In the genomic region with DNA sequence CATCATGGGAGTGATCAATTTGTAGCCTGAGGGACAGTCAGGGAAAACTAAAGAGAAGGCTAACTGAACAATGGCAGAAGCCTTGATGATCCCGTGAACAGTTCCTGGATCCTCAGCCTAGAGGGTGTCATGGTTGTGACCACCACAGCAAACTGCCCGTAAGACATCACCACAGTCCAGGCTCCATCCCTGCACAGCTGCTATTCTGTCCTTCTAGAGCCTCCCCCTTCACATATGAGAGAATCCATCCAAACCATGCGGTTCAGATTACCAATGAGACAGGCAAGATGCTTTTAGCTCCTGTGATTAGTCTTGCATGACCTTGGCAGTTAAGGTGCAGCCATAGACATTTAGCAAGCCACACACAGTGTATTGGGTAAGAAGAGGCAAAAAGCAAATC, we compare ENCODE assay signal across 18 mouse cellular contexts. TPM values are rescaled to one million over a fixed set of nuclear protein-coding genes. Genes with fewer than 3 reads are reported as not detected.
"Had no signal": no experiment of that assay in that cellular context is flagged by ENCODE, and none has a peak within 500 bp of the region (broad histone marks: within the 10 kb centered on the region; RNA-seq: fewer than 3 reads in every experiment).

No protein-coding gene starts in this region.

- H3K4me1 ChIP-seq: lung, embryonic 15.5 days; megakaryocyte, embryonic 14.5 days; midbrain, embryonic 13.5 days; midbrain, embryonic 15.5 days; neural tube, embryonic 12.5 days; stomach, embryonic 15.5 days had no signal

- ATAC-seq: liver, postnatal 0 days; lung, postnatal 0 days; midbrain, embryonic 13.5 days; midbrain, embryonic 15.5 days had no signal

- H3K27ac ChIP-seq: lung, embryonic 15.5 days; macrophage; midbrain, embryonic 13.5 days; midbrain, embryonic 15.5 days; neural tube, embryonic 12.5 days; stomach, embryonic 15.5 days; stomach, postnatal 0 days had no signal

- H3K9me3 ChIP-seq: lung, embryonic 15.5 days; midbrain, embryonic 13.5 days; midbrain, embryonic 15.5 days; neural tube, embryonic 12.5 days; stomach, embryonic 15.5 days had no signal

- H3K4me2 ChIP-seq: lung, embryonic 15.5 days; midbrain, embryonic 11.5 days; midbrain, embryonic 13.5 days; midbrain, embryonic 15.5 days; neural tube, embryonic 12.5 days; stomach, embryonic 15.5 days had no signal

- H3K4me3 ChIP-seq: lung, embryonic 15.5 days; megakaryocyte, embryonic 14.5 days; midbrain, embryonic 13.5 days; midbrain, embryonic 15.5 days; neural tube, embryonic 12.5 days; stomach, embryonic 15.5 days had no signal

- H3K27me3 ChIP-seq: lung, embryonic 15.5 days; midbrain, embryonic 13.5 days; midbrain, embryonic 15.5 days; neural tube, embryonic 12.5 days; stomach, embryonic 15.5 days had no signal

- DNase-seq: liver, postnatal 0 days; lung, adult 2 months; lung, postnatal 14 days; lung, postnatal 36 days; right cerebral cortex, postnatal 14 days; thymus, adult 2 months; thymus, postnatal 25 days; thymus, postnatal 4 days had no signal

- H3K36me3 ChIP-seq: lung, embryonic 15.5 days; midbrain, embryonic 15.5 days; neural tube, embryonic 12.5 days; stomach, embryonic 15.5 days had no signal

- H3K9ac ChIP-seq: liver, postnatal 0 days; lung, embryonic 15.5 days; midbrain, embryonic 13.5 days; midbrain, embryonic 15.5 days; neural tube, embryonic 12.5 days; stomach, embryonic 15.5 days had no signal

RNA-seq across cellular contexts. Expression of gene Syt17, which starts 33.8 kb away (rescaled TPM):
- polyA plus RNA-seq: macrophage had no signal
